Mouse (Mus musculus) spleen, adult 2 months (tissue): ENCODE data around the gene H2al1j. TPM values are rescaled to one million over a fixed set of nuclear protein-coding genes. Genes with fewer than 3 reads are reported as not detected.
"Not testable (repeated sequence)": the region's sequence is repeated elsewhere in the genome, so short reads cannot be mapped to it uniquely, and the experiment has no call there.

Source experiments
- DNase-seq, 2 experiments: peaks; one replicate each; pipeline versions ENCODE4 v3.0.0 to v3.0.0-alpha.2; 2012 to 2021; ENCODE audit warnings: low spot score in 2 of 2, low read depth in 1 of 2
- H3K27ac ChIP-seq: fragments of 200-500 bp; 2 replicates; pipeline ENCODE4 v1.5.1; 2012; ENCODE audit warnings: low read length, inconsistent platforms; ENCODE audit not compliant: insufficient read depth
- H3K27me3 ChIP-seq: fragments of 200-500 bp; 2 replicates; pipeline ENCODE4 v1.6.1; 2012; ENCODE audit warnings: mild to moderate bottlenecking, moderate library complexity, low read length, inconsistent platforms; ENCODE audit not compliant: control insufficient read depth, insufficient read depth
- H3K36me3 ChIP-seq: fragments of 200-500 bp; 2 replicates; pipeline ENCODE4 v1.6.1; 2012; ENCODE audit warnings: mild to moderate bottlenecking, low read length, inconsistent platforms; ENCODE audit not compliant: control insufficient read depth, insufficient read depth
- H3K4me1 ChIP-seq: fragments of 200-500 bp; 2 replicates; pipeline ENCODE4 v1.6.1; 2011; ENCODE audit warnings: inconsistent platforms; ENCODE audit not compliant: control insufficient read depth, insufficient read depth, insufficient read length
- H3K4me3 ChIP-seq: fragments of 200-500 bp; 2 replicates; pipeline ENCODE4 v1.5.1; 2011; ENCODE audit warnings: mild to moderate bottlenecking, inconsistent platforms; ENCODE audit not compliant: insufficient read depth, insufficient read length; ENCODE audit errors: extremely low read depth
- CTCF ChIP-seq: fragments of 200-500 bp; IDR thresholded peaks from 2 replicates; pipeline ENCODE4 v1.5.1; 2011; ENCODE audit warnings: mild to moderate bottlenecking, inconsistent platforms; ENCODE audit not compliant: insufficient read depth, insufficient read length, insufficient replicate concordance; ENCODE audit errors: extremely low read depth
- POLR2A ChIP-seq: fragments of 200-500 bp; IDR thresholded peaks from 2 replicates; pipeline ENCODE4 v1.6.1; 2011; ENCODE audit warnings: low read depth, low read length, inconsistent platforms
- WGBS: fragments of 180-500 bp; shearing (Covaris S2); methylation state at CpG from one replicate; pipeline ENCODE4 v1.1.7; 2018; 5-methylcytosine and 5-hydroxymethylcytosine counted together
- polyA plus RNA-seq: library from polyadenylated mRNA; depleted of rRNA; stranded (reverse); fragments of >200 nt; gene quantifications from 2 replicates; pipeline ENCODE4 v1.2.3, GENCODE M21; 2012

Gene H2al1j
- polyA plus RNA-seq, 1 experiment, result not detected

DNA sequence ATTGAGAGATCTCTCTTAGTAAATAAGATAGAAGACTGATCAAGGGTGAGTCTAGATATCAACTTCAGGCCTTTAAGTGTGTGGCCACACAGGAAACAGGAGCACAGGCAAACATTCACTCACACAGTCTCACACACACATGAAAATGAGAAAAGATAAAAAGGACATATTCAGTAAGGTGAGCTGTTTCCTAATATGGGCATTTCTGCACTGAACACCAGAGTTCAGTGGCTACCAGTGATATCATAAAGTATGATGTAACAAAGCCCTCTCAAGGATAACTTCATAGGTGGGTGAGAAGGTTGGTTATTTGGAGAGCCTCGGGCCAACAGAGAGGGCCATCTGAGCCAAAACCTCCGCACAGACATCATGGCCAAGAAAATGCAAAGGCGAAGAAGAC, 9.7 kb upstream of the H2al1j start, which contains the start of gene H2al1g:
H2al1g (plus strand) TSS at position 301 of the 400 bp plus-strand sequence.
- not testable (repeated sequence) for H3K27ac ChIP-seq, H3K4me1 ChIP-seq, H3K4me3 ChIP-seq, H3K36me3 ChIP-seq, H3K27me3 ChIP-seq, DNase-seq
- WGBS, result no CpG with 5 or more reads among the region's 3 CpGs

DNA sequence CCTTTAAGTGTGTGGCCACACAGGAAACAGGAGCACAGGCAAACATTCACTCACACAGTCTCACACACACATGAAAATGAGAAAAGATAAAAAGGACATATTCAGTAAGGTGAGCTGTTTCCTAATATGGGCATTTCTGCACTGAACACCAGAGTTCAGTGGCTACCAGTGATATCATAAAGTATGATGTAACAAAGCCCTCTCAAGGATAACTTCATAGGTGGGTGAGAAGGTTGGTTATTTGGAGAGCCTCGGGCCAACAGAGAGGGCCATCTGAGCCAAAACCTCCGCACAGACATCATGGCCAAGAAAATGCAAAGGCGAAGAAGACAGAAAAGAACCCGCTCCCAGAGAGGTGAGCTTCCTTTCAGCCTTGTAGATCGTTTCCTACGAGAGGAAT, 6.4 kb upstream of the H2al1j start, which contains the start of gene H2al1h:
H2al1h (plus strand) TSS at position 301 of the 400 bp plus-strand sequence.
- H3K4me1 ChIP-seq, H3K27ac ChIP-seq, H3K27me3 ChIP-seq, H3K4me3 ChIP-seq, DNase-seq, H3K36me3 ChIP-seq: not testable (repeated sequence)
- WGBS, result no CpG with 5 or more reads among the region's 6 CpGs

DNA sequence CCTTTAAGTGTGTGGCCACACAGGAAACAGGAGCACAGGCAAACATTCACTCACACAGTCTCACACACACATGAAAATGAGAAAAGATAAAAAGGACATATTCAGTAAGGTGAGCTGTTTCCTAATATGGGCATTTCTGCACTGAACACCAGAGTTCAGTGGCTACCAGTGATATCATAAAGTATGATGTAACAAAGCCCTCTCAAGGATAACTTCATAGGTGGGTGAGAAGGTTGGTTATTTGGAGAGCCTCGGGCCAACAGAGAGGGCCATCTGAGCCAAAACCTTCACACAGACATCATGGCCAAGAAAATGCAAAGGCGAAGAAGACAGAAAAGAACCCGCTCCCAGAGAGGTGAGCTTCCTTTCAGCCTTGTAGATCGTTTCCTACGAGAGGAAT, 3.3 kb upstream of the H2al1j start, which contains the start of gene H2al1i:
H2al1i (plus strand) TSS at position 301 of the 400 bp plus-strand sequence.
- H3K4me1 ChIP-seq, H3K36me3 ChIP-seq, H3K4me3 ChIP-seq, DNase-seq, H3K27me3 ChIP-seq, H3K27ac ChIP-seq: not testable (repeated sequence)
- WGBS, result no CpG with 5 or more reads among the region's 5 CpGs

DNA sequence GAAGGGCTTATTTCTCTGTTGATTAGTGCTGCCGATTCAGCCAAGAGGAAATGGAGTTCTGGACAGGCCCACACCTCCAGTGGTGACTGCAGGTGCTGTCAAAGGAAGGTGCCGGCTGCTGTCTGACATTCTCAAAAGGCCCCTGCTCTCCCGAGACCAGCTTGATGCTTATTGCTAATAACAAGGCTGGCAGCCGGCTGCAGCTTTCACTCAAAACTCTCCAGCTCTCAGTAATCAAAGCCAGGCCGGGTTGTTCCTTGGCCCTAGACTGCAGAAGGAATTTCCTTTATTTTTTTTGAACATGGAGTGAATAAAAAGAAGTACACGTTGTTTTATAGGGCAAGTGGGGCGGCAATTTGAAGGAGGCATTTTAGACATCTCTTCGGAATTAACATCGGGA, 18.1 kb downstream of the H2al1j start:
- Histone ChIP-seq H3K4me3 (no peak overlapping the region), H3K27ac (no peak overlapping the region), H3K4me1 (no peaks in the 10 kb centered on the region), H3K27me3 (no peaks in the 10 kb centered on the region), H3K36me3 (no peaks in the 10 kb centered on the region)
- DNase-seq, result no peak
- WGBS, result 80% methylated on average over 9 of the region's 9 CpGs
- TF ChIP-seq CTCF, result no peak
- no peak for TF ChIP-seq POLR2A

DNA sequence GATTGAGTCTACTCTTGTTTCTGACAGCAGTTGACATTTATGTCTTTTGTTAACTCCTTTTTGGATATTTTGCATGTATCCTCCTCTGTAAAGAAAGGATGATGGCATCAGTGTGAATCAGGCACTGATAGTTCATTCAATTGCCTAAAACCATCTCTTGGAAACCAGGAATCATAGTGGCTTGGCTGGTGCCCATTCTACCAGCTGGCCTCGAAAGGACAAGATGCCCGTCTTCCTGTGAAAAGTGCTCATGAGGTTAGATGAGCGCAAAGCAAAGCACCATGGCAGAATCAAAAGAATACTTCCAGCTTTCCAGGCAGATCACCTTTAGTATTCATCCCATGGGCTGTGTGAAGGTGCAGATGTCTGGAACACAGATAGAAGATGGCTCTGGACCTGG, 19.1 kb downstream of the H2al1j start:
- 93% methylated on average over 3 of the region's 3 CpGs for WGBS
- no peak overlapping the region for H3K4me3 ChIP-seq
- no peaks in the 10 kb centered on the region for H3K4me1 ChIP-seq
- no peaks in the 10 kb centered on the region for H3K27me3 ChIP-seq
- TF ChIP-seq POLR2A, result no peak
- TF ChIP-seq CTCF, result no peak
- DNase-seq, result no peak
- H3K27ac ChIP-seq, result no peak overlapping the region
- H3K36me3 ChIP-seq, result no peaks in the 10 kb centered on the region

DNA sequence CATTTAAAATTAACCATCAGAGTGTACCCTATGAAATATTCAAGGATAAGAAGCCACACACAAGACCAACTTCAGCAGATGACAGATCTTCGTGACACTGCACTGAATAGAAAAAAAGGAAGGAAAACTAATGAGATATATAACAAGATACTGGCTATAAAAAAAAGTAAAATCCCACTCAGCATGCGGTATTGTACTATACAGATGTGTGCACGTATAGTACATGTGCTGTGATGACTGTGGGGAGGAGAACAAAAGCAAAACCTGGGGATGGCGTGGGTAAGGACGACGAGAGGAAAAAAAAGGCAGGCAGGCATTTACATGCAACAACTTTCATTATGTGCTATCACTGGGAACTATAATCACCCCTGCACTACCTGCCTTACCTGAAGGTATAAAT, 33.2 kb downstream of the H2al1j start:
- H3K27me3 ChIP-seq, result no peaks in the 10 kb centered on the region
- TF ChIP-seq POLR2A (no peak), CTCF (no peak)
- no peak for DNase-seq
- no peaks in the 10 kb centered on the region for H3K36me3 ChIP-seq
- H3K4me3 ChIP-seq, result no peak overlapping the region
- WGBS, result 40% methylated on average over 6 of the region's 6 CpGs
- no peak overlapping the region for H3K27ac ChIP-seq
- no peaks in the 10 kb centered on the region for H3K4me1 ChIP-seq

DNA sequence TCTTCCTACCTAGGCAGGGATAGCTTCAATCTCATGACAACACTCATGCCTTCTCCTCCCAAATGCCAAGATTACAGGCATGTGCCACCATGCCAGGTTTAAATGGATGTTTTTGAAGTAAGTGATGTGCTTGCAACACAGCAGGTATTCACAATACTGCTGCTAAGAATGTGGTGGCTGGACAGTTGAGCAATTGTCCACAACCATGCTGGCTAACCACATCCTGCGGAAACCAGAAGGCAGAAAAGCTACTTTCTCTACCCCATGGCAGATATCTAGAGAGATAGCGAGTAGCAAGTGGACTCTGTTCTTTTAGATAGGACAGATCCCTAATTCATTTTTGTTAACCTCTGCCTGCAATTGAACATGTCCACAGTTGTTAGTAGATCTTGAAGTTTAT, 33.6 kb downstream of the H2al1j start:
- Histone ChIP-seq H3K36me3 (no peaks in the 10 kb centered on the region), H3K4me1 (no peaks in the 10 kb centered on the region), H3K27me3 (no peaks in the 10 kb centered on the region), H3K27ac (no peak overlapping the region), H3K4me3 (no peak overlapping the region)
- TF ChIP-seq CTCF (no peak), POLR2A (no peak)
- WGBS, result 49% methylated on average over 2 of the region's 2 CpGs
- no peak for DNase-seq

DNA sequence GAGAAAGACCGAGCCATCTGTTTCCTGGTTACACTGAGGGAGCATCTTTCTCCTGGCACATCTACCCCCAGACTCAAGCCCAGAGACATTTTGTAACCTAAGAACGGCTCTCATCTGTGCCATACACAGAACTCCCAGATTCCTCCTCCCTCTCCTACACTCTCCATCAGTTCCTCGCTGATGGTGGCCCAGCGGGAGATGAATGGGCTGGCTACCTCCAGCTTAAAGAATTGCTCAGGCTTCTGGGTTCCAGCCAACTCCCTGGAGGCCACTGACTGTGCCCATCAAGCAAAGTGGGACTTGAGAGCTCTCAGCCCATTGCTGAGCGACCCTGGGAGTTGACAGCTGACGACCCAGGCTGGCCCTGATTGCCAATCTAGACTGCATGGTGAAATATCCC, 36.3 kb downstream of the H2al1j start:
- Histone ChIP-seq H3K27me3 (no peaks in the 10 kb centered on the region), H3K27ac (no peak overlapping the region), H3K4me1 (no peaks in the 10 kb centered on the region), H3K4me3 (no peak overlapping the region), H3K36me3 (no peaks in the 10 kb centered on the region)
- WGBS, result 79% methylated on average over 6 of the region's 6 CpGs
- no peak for TF ChIP-seq CTCF
- TF ChIP-seq POLR2A, result no peak
- no peak for DNase-seq
